Mouse (Mus musculus) lung, embryonic 14.5 days (tissue): ENCODE measurements around the gene Fgfr3. TPM values are rescaled to one million over a fixed set of nuclear protein-coding genes. Genes with fewer than 3 reads are reported as not detected.

Experiments used
- ATAC-seq: fragments of 200-750 bp; cut with Nextera tagmentation; 2 replicates; pipeline ENCODE4 v1.8.0; 2017; ENCODE audit warnings: mild to moderate bottlenecking, moderate TSS enrichment, moderate library complexity; ENCODE audit not compliant: insufficient read depth
- DNase-seq: peaks from one replicate; pipeline ENCODE4 v3.0.0-alpha.2; 2015
- H3K27ac ChIP-seq: fragments of 300-500 bp; sonication (generic); 2 replicates; pipeline ENCODE4 v1.5.1; 2014; ENCODE audit warnings: low read depth, mild to moderate bottlenecking, moderate library complexity
- H3K27me3 ChIP-seq: fragments of 300-500 bp; sonication (generic); 2 replicates; pipeline ENCODE4 v1.6.1; 2014; ENCODE audit warnings: low read length, control low read depth; ENCODE audit not compliant: insufficient read depth
- H3K36me3 ChIP-seq: fragments of 300-500 bp; sonication (generic); 2 replicates; pipeline ENCODE4 v1.6.1; 2014; ENCODE audit warnings: control low read depth; ENCODE audit not compliant: insufficient read depth
- H3K4me1 ChIP-seq: fragments of 300-500 bp; sonication (generic); 2 replicates; pipeline ENCODE4 v1.6.1; 2014; ENCODE audit warnings: antibody characterized with exemption, control low read depth; ENCODE audit not compliant: insufficient read depth
- H3K4me2 ChIP-seq: fragments of 300-500 bp; sonication (generic); 2 replicates; pipeline ENCODE4 v1.6.1; 2014; ENCODE audit warnings: mild to moderate bottlenecking
- H3K4me3 ChIP-seq: fragments of 300-500 bp; sonication (generic); 2 replicates; pipeline ENCODE4 v1.5.1; 2014; ENCODE audit warnings: low read depth, low read length
- H3K9ac ChIP-seq: fragments of 300-500 bp; sonication (generic); 2 replicates; pipeline ENCODE4 v1.6.1; 2014
- H3K9me3 ChIP-seq: fragments of 300-500 bp; sonication (generic); 2 replicates; pipeline ENCODE4 v1.6.1; 2016; ENCODE audit warnings: low read depth, low read length, control low read depth
- CTCF ChIP-seq: IDR thresholded peaks from 2 replicates; pipeline ENCODE4 v1.5.1; 2016; ENCODE audit warnings: antibody characterized with exemption, low read depth
- WGBS: fragments of 180-500 bp; shearing (Covaris S2); extraction: QIAGEN DNeasy Blood & Tissue Kit; methylation state at CpG from one replicate; pipeline ENCODE4 v1.1.7; 2014; 5-methylcytosine and 5-hydroxymethylcytosine counted together
- polyA plus RNA-seq: library from polyadenylated mRNA; unstranded; fragments of >200 nt; fragmentation: Nextera tagmentation; extraction: Ambion mirVana; gene quantifications from 2 replicates; pipeline ENCODE4 v1.2.1, GENCODE M21; 2014

Gene Fgfr3
- polyA plus RNA-seq, 1 experiment from 2014 or later, result 52.5 TPM

GRCm38 (mm10) chr5:33683897-33684652 lies 37.4 kb upstream of the Fgfr3 start:
- peak; percentile 64; the same call in 1 of the 2 replicates for ATAC-seq

GRCm38 (mm10) chr5:33684932-33685331 lies 36.5 kb upstream of the Fgfr3 start:
- Histone ChIP-seq H3K9ac (no peak overlapping the region), H3K4me2 (no peak overlapping the region), H3K9me3 (no peaks in the 10 kb centered on the region), H3K27me3 (no peaks in the 10 kb centered on the region), H3K4me3 (no peak overlapping the region), H3K36me3 (no peaks in the 10 kb centered on the region), H3K27ac (no peak overlapping the region), H3K4me1 (peaks cover 15% of the 10 kb centered on the region)
- TF ChIP-seq CTCF, result no peak
- no peak for DNase-seq
- WGBS, result 82% methylated on average over 4 of the region's 4 CpGs
- ATAC-seq, result no peak

More at GRCm38 (mm10) chr5:33683897-33684652, 37.4 kb upstream of the Fgfr3 start:
- TF ChIP-seq CTCF, result peak; percentile 82
- Histone ChIP-seq H3K36me3 (no peaks in the 10 kb centered on the region), H3K4me1 (peaks cover 9% of the 10 kb centered on the region), H3K4me2 (no peak overlapping the region), H3K27ac (no peak overlapping the region), H3K9me3 (no peaks in the 10 kb centered on the region), H3K9ac (no peak overlapping the region), H3K4me3 (no peak overlapping the region), H3K27me3 (no peaks in the 10 kb centered on the region)
- 41% methylated on average over 7 of the region's 7 CpGs for WGBS
- DNase-seq, result peak; percentile 87

- 65% methylated on average over 4 of the region's 4 CpGs for WGBS
- Histone ChIP-seq H3K4me1 (peaks cover 22% of the 10 kb centered on the region), H3K9me3 (no peaks in the 10 kb centered on the region), H3K4me2 (no peak overlapping the region), H3K27me3 (no peaks in the 10 kb centered on the region), H3K9ac (no peak overlapping the region), H3K4me3 (no peak overlapping the region), H3K27ac (no peak overlapping the region), H3K36me3 (no peaks in the 10 kb centered on the region)
- DNase-seq (no peak), ATAC-seq (no peak)
- TF ChIP-seq CTCF, result no peak
Measured at GRCm38 (mm10) chr5:33687142-33687541, 34.3 kb upstream of the Fgfr3 start.

- Histone ChIP-seq H3K27me3 (no peaks in the 10 kb centered on the region), H3K36me3 (no peaks in the 10 kb centered on the region), H3K4me2 (no peak overlapping the region), H3K27ac (peak overlapping the region; percentile 50; the same call in 1 of the 2 replicates), H3K9ac (no peak overlapping the region), H3K9me3 (no peaks in the 10 kb centered on the region), H3K4me3 (no peak overlapping the region), H3K4me1 (peaks cover 30% of the 10 kb centered on the region)
- no peak for ATAC-seq
- TF ChIP-seq CTCF, result no peak
- no peak for DNase-seq
- 59% methylated on average over 14 of the region's 14 CpGs for WGBS
Measured at GRCm38 (mm10) chr5:33688278-33689220, 32.9 kb upstream of the Fgfr3 start.

- no peaks in the 10 kb centered on the region for H3K9me3 ChIP-seq
- H3K4me2 ChIP-seq, result 0 out of 2 replicates have a peak overlapping the region, but pooled peaks have one; percentile 7
- H3K4me1 ChIP-seq, result peaks cover 33% of the 10 kb centered on the region
- 0 out of 2 replicates have a peak, but pooled peaks cover 2% of the 10 kb centered on the region for H3K27me3 ChIP-seq
- TF ChIP-seq CTCF, result no peak
- ATAC-seq (peak; percentile 1; the same call in 1 of the 2 replicates), DNase-seq (no peak)
- WGBS, result 56% methylated on average over 20 of the region's 20 CpGs
- H3K27ac ChIP-seq, result no peak overlapping the region
- no peaks in the 10 kb centered on the region for H3K36me3 ChIP-seq
- no peak overlapping the region; the same call in 1 of the 2 replicates for H3K9ac ChIP-seq
- H3K4me3 ChIP-seq, result no peak overlapping the region
Measured at GRCm38 (mm10) chr5:33689221-33689844, 32.1 kb upstream of the Fgfr3 start.

GRCm38 (mm10) chr5:33689852-33690645 lies 31.4 kb upstream of the Fgfr3 start:
- TF ChIP-seq CTCF, result no peak
- no peaks in the 10 kb centered on the region for H3K9me3 ChIP-seq
- no peak overlapping the region for H3K27ac ChIP-seq
- peaks cover 39% of the 10 kb centered on the region for H3K4me1 ChIP-seq
- peak; percentile 22; the same call in 1 of the 2 replicates for ATAC-seq
- 0 out of 2 replicates have a peak, but pooled peaks cover 2% of the 10 kb centered on the region for H3K27me3 ChIP-seq
- no peak overlapping the region for H3K4me3 ChIP-seq
- H3K4me2 ChIP-seq, result no peak overlapping the region
- no peaks in the 10 kb centered on the region for H3K36me3 ChIP-seq
- no peak overlapping the region for H3K9ac ChIP-seq
- no peak for DNase-seq
- 69% methylated on average over 11 of the region's 11 CpGs for WGBS
